Mouse (Mus musculus): ENCODE results near the gene Prkaca. TPM values are rescaled to one million over a fixed set of nuclear protein-coding genes. Genes with fewer than 3 reads are reported as not detected.

The Prkaca gene
- total RNA-seq (2023) = 10 to 100 TPM; 45.3 to 45.4 TPM

DNA sequence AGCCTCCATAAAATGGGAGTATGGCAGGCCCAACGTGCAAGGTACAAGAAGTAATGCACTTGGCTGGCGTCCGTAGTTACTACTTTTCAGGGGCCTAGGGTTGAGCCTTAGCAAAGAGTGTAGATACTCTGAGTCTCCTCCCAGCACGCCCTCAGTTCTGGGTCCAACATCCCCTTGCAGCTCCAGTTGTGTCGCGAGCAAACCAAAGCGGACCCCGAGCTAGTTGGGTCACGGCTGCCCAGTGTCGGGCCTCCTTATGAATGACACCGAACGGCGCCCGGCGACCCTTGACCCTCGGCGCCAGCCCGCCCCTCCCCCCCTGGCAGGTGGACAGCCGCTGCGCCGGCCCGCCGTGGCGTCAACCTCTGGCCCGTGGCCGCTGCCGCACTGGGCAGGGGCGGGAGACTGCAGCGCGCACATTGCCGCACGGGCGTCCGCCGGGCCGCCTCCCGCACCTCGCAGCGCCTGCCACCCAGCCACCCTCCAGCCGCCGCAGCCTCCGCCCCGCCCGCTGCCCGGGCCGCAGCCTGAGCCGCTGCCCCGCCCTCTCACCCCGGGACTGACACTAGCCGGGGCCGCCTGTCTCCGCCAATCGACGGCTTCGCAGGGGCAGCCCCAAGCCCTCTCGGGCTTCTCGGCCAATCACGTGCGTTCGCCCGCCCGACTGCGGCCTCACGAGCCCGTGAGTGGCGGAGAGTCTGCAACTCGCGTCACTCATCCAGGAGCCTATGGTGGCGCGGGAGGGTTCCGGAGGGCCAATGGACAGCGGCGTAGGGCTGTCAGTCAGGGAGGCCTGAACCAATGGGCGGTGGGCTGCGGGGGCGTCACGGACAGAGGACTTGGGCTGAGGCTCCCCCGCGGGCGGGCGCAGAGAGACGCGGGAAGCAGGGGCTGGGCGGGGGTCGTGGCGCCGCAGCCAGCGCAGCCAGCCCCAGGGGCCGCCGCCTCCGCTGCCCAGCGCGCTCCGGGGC, at the start of gene Prkaca:
Gene Prkaca, plus strand, starts transcription at position 844 of the 971 bp plus-strand sequence.

DNA sequence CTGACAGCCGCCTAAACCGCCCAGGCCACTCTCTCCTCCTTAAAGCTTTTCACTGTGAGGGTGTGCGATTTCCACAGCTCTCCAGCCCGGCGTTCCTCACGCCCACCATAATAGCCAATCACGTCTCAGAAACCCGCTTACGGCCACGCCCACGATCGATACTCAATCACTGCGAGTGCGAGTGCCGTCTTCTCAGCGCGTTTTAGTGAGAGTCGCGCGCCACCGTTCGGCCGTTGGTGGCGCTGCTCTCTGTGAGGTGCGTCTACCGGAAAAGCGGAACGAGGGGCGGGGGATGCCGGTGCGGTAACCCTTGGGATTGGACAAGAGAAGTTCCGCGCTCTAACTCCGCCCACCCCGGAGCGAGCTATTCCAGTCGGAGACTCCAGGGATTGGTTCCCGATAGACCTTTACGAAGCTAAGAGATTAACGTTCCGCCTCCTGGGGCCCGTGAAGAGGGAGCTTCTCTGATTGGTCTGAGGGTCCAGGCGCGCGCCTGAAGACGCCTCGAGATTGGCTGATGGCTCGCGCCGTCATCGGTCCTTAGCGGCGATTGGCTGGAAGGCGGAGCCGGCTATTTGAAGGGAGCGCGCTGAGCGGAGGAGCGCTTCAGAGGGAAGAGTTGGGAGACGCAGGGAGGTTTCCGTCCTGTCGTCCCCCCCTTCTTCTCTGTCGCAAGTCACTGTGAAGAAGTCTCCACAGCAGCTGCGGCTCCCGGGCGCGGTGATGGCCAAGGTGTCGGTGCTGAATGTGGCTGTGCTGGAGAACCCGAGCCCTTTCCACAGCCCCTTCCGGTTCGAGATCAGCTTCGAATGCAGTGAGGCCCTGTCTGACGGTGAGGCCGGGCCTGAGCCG, 17.5 kb upstream of the Prkaca start, which contains the start of the genes Gm10644 and Asf1b:
Gene Gm10644, minus strand, starts transcription at position 100 of the 852 bp plus-strand sequence.
Gene Asf1b, plus strand, starts transcription at position 402 of the 852 bp plus-strand sequence.

DNA sequence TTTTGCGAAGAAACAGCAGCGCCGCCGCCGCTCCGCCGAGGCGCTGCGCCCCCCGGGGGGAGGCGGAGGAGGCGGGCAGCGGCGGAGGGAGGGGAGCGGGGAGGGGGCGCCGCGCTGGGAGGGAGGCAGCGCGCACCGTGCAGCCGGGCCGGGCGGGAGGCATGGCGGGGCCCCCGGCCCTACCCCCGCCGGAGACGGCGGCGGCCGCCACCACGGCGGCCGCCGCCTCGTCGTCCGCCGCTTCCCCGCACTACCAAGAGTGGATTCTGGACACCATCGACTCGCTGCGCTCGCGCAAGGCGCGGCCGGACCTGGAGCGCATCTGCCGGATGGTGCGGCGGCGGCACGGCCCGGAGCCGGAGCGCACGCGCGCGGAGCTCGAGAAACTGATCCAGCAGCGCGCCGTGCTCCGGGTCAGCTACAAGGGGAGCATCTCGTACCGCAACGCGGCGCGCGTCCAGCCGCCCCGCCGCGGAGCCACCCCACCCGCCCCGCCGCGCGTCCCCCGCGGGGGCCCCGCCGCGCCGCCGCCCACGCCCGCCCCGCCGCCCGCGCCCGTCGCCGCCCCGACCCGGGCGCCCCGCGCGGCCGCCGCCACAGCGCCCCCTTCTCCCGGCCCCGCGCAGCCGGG, 24.8 kb downstream of the Prkaca start, which contains the start of gene Samd1:
Gene Samd1, plus strand, starts transcription at position 162 of the 631 bp plus-strand sequence.

DNA sequence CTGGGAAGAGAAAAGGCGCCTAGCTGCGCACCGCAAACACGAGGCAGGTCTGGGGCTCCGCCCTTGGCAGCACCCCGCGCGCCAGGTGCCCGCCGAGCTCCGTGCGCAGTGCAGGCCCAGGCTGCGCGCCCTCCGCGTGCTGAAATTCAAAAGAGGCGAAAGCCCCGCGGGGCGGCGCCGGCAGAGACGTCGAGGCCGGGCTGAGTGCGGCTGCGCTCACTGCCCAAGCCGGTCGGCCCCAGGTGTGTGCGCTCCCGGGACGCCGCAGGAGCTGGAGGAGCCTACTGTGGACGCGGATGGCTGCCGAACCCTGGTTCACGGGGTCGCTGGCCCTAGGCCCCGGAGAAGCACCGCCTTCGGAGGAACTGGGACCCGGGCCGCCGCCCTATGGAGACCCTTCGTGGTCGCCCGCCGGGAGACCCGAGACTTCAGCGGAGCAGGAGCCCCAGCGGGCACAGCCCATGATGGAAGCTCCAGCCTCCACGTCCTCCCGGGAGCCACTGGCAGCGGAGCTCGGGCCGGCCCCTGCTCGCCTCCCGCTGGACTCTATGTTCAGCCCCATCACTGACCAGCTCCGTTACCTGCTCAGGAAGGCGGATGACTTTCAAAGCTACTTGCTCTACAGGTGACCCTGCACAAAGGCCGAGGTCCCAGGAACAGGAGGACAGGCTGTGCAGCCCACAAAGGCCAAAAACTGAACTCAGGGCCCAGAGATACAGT, 28.6 kb downstream of the Prkaca start, which contains the start of gene 1700067K01Rik:
Gene 1700067K01Rik, plus strand, starts transcription at position 222 of the 720 bp plus-strand sequence.

DNA sequence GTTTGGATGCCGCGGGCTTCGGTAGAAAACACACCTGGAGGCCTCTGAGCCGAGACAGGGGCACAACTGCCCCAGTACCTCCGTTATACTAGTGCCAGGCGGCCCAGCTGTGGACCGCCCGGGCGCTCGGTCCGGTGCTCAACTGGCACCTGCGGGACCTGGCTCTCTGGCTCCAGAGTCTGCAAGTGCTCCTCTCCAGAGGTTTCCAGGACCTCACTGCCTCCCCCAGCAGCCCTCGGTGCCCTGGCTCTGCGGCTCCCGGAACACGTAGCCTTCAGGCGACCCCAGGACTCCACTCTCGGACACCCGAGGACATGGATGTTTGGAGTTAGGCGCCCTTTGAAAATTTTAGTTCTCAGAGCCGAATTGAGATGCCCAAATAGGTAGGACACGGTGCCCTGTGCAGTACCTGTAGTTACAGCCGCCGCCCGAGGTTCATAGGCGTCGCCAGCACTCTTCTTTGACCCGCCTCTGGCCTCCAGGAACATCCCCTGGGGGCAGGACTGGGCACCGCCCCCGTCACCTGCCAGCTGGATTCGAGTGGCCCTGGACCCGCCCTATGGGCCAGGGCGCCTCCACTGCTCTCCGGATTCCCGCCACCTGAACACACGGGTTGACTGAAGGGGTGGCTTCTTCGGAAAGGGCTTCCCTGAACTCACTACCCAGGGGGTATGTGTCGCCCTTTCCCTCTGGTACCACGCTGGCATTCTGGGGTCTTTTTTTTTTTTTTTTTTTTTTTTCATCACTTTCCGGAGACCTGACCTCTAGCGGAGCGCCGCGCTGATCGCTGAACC, 39.1 kb downstream of the Prkaca start, which contains the start of gene 2210011C24Rik:
Gene 2210011C24Rik, minus strand, starts transcription at position 467 of the 794 bp plus-strand sequence.

DNA sequence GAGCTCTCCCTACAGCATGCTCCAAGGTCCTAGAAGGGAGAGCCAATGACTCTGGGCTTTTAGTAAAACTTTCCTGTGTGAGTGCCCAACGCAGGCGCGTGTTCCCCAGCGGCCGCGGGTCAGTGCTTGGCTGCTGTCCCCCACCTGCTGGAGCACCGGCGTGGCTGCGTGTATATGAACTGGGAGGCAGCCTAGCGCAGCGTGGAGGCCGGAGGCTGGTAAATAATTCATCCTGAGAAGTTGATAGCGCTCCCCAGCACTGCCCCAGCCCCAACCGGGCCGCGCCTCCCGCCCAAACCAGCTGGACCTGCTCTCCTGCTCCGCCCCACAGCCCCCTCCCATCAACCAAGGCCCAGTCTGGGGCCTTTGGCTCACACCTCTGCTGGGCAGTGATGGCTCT, 48.3 kb downstream of the Prkaca start, which contains the start of gene Palm3:
Gene Palm3, plus strand, starts transcription at position 376 of the 400 bp plus-strand sequence.

DNA sequence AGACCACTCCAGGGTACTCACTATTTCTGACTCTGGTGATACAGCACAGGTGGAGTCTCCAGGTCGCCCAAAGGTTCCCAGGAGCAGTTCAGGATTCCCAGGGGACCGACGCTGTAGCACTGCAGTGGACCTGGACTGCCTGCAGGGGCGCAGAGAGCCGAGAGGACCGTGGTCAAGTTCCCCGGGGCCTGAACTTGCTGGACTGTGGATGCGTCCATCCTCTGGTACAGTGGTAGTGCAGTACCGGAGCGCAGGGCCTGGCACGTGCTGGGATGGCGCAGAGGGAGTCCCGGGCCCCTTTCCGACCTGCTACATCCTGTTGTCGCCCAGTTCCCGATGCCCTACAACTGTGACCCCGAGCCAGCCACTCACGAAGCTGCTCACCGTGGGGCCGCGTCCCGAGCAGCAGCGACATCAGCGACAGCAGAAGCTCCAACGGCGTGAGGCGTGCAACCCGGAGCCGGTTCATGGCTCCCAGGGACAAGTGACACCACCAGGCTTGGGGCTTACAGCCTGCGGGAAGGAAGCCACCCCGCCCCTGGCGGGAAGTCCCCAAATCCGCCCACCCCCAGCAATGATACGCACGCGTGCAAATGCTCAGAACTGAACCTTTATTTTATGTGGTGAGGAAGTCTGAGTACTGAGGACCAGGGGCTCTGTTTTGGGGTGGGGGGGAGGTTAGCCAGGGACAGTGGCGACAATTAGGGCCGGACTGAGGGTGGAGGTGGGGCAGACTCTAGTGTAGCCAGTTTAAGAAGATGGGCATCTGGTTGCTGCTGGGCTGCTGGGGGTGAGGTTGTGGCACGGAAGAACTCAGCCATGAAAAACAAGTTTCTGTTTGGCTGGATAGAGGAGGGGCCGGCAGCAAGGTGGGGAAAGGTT, 69.5 kb downstream of the Prkaca start, which contains the start of gene Il27ra:
Gene Il27ra, minus strand, starts transcription at position 524 of the 882 bp plus-strand sequence.

DNA sequence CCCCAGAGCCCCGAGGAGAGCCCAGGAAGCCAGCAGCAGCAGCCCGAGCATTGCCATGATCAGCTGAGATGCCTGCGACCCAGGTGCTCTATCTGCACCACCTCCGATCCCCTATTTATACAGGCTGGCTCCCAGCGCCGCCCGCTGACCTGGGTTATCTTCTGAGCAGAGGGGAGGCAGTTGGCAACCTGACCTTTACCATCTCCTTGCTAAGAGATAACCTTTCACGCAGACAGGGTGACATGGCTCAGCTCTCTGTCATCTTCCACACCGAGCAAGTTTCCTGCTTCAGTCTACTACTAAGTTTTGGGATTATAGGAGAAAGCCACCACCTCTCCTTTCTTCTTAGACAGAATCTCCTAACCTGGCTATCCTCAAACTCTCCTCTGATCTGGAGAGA, 72.1 kb downstream of the Prkaca start, which contains the start of gene Rln3:
Gene Rln3, minus strand, starts transcription at position 101 of the 400 bp plus-strand sequence.

Other genes starting within 250 kb of the Prkaca start
- 100 to 1,000 TPM; 576 to 708 TPM for gene Adgre5, start 231.7 kb upstream of the Prkaca start, total RNA-seq (2023)
- 10 to 100 TPM in 1 of 2 experiments, 1 to 10 TPM in 1; 7.9 to 10.3 TPM for gene Adgrl1, start 72.9 kb upstream of the Prkaca start, total RNA-seq (2023)
- 1 to 10 TPM; 1.7 to 2.9 TPM for gene Gm10644, start 17.8 kb upstream of the Prkaca start, total RNA-seq (2023)
- 1 to 10 TPM; 7.7 to 8.8 TPM for gene Asf1b, start 17.5 kb upstream of the Prkaca start, total RNA-seq (2023)
- 10 to 100 TPM; 53.9 to 61.1 TPM for gene Samd1, start 24.7 kb downstream of the Prkaca start, total RNA-seq (2023)
- gene 1700067K01Rik, start 28.5 kb downstream of the Prkaca start, total RNA-seq (2023) = under 1 TPM; 0.53 to 0.58 TPM
- gene 2210011C24Rik, start 39.2 kb downstream of the Prkaca start, total RNA-seq (2023) = not detected
- not detected for gene Palm3, start 48.5 kb downstream of the Prkaca start, total RNA-seq (2023)
- gene Il27ra, start 69.6 kb downstream of the Prkaca start, total RNA-seq (2023) = 100 to 1,000 TPM; 107 to 110 TPM
- not detected for gene Rln3, start 72.0 kb downstream of the Prkaca start, total RNA-seq (2023)
- 1 to 10 TPM; 3.3 to 5.1 TPM for gene Gm10643, start 92.1 kb downstream of the Prkaca start, total RNA-seq (2023)
- 10 to 100 TPM; 66.0 to 85.3 TPM for gene Rfx1, start 93.8 kb downstream of the Prkaca start, total RNA-seq (2023)
- 10 to 100 TPM; 53.6 to 55.6 TPM for gene Dcaf15, start 131.8 kb downstream of the Prkaca start, total RNA-seq (2023)
- under 1 TPM; 0.36 to 0.46 TPM for gene Podnl1, start 153.0 kb downstream of the Prkaca start, total RNA-seq (2023)
- gene Cc2d1a, start 174.9 kb downstream of the Prkaca start, total RNA-seq (2023) = 10 to 100 TPM; 33.4 to 38.3 TPM
- 1 to 10 TPM in 1 of 2 experiments, under 1 TPM in 1; 0.77 to 2.1 TPM for gene 4930432K21Rik, start 175.0 kb downstream of the Prkaca start, total RNA-seq (2023)
- gene Nanos3, start 212.2 kb downstream of the Prkaca start, total RNA-seq (2023) = not detected

Data from B cell, adult 67 days (primary cell).